Mouse (Mus musculus) C2C12 (cell line): ENCODE measurements at regions not wholly inside any gene's neighbourhood (a gene's known extent, or its start where the extent isn't known, plus 50 kb on each side); places are given as distances from the start of the nearest gene placed in this dataset.

ENCODE experiments used
- CTCF ChIP-seq: IDR thresholded peaks from one replicate; pipeline ENCODE4 v1.5.1; 2011; ENCODE audit not compliant: control insufficient read depth, insufficient read depth, insufficient read length
- MAX ChIP-seq: IDR thresholded peaks from one replicate; pipeline ENCODE4 v1.6.1; 2011; ENCODE audit warnings: mild to moderate bottlenecking, control low read depth
- USF1 ChIP-seq: IDR thresholded peaks from one replicate; pipeline ENCODE4 v1.6.1; 2011; ENCODE audit warnings: low read depth, mild to moderate bottlenecking, control low read depth, moderate library complexity

DNA sequence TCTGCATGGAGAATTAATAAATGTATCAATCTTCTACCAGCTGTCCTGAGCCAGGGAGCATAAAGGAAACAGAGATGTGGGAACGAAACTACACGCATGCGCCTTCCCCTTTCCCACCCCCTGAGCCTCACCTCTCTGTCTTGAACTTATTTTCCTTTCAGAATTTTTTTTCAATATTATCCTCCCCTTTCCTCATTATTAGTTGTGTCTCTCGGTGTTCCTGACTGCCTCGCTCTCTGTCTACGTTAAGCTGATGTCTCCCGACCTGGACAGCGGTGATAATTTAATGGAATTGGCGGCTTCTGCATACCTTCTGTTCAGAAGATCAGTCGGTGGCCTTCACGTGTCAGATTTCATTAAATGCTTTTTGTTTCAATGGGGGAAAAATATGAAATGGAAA lies 539.2 kb downstream of the Kcnj2 start:
- no peak for TF ChIP-seq CTCF
- no peak for TF ChIP-seq USF1
- TF ChIP-seq MAX = no peak
